ENCODE assay signal across 17 mouse cellular contexts in genomic region chr17:45693812-45694565, GRCm38 (mm10). TPM values are rescaled to one million over a fixed set of nuclear protein-coding genes. Genes with fewer than 3 reads are reported as not detected.
DNase-seq lines count a peak whose midpoint lies in the region; ATAC-seq and TF ChIP-seq lines count a peak whose summit lies in the region.
"Had no signal": no experiment of that assay in that cellular context is flagged by ENCODE, and none has a peak within 500 bp of the region (broad histone marks: within the 10 kb centered on the region; RNA-seq: fewer than 3 reads in every experiment).

No protein-coding gene starts in this region.

- no peak overlapping the region for H3K4me2 ChIP-seq in midbrain, embryonic 15.5 days
- no peak overlapping the region for H3K4me2 ChIP-seq in forebrain, embryonic 15.5 days (replicated peaks)
- H3K4me2 ChIP-seq: embryonic facial prominence, embryonic 15.5 days; limb, embryonic 13.5 days; neural tube, embryonic 15.5 days had no signal

- DNase-seq in gastrocnemius, adult 8-10 months (ENCODE audit: low spot score in 2 of 2), result peak; percentile 33 to 56
- no peak for DNase-seq in gastrocnemius, postnatal 4 days (ENCODE audit: low spot score in 2 of 2)
- no peak for DNase-seq in midbrain, embryonic 10.5 days (ENCODE audit: low spot score)
- peak; percentile 49 for DNase-seq in lung, adult 2 months
- DNase-seq in frontal cortex, postnatal 10 days (ENCODE audit: low spot score in 2 of 2), result no peak
- DNase-seq: adrenal gland, postnatal 25 days; cerebellum, adult 8-10 months; midbrain, embryonic 14.5 days; spleen, adult 18-20 months had no signal

- H3K36me3 ChIP-seq in midbrain, embryonic 10.5 days, result peaks cover 30% of the 10 kb centered on the region
- 0 out of 2 replicates have a peak, but pooled peaks cover 6% of the 10 kb centered on the region for H3K36me3 ChIP-seq in midbrain, embryonic 15.5 days (replicated peaks)
- H3K36me3 ChIP-seq in forebrain, embryonic 15.5 days, result peaks cover 7% of the 10 kb centered on the region

- H3K27ac ChIP-seq in midbrain, embryonic 10.5 days (replicated peaks), result 0 out of 2 replicates have a peak overlapping the region, but pooled peaks have one; percentile 9
- no peak overlapping the region for H3K27ac ChIP-seq in midbrain, embryonic 15.5 days
- H3K27ac ChIP-seq in forebrain, embryonic 15.5 days (replicated peaks), result no peak overlapping the region
- H3K27ac ChIP-seq: embryonic facial prominence, embryonic 15.5 days; limb, embryonic 13.5 days; neural tube, embryonic 15.5 days had no signal

- no peak overlapping the region for H3K9ac ChIP-seq in midbrain, embryonic 15.5 days
- no peak overlapping the region for H3K9ac ChIP-seq in forebrain, embryonic 15.5 days (replicated peaks)
- H3K9ac ChIP-seq: embryonic facial prominence, embryonic 15.5 days; limb, embryonic 13.5 days; neural tube, embryonic 15.5 days had no signal

- no peak for TF ChIP-seq POLR2A in lung, adult 2 months (IDR thresholded peaks at IDR 0.05; ENCODE audit: borderline replicate concordance, extremely low read depth, low read depth, low read length)

- H3K4me1 ChIP-seq in midbrain, embryonic 10.5 days, result 0 out of 2 replicates have a peak, but pooled peaks cover 5% of the 10 kb centered on the region
- H3K4me1 ChIP-seq in midbrain, embryonic 15.5 days, result no peaks in the 10 kb centered on the region
- H3K4me1 ChIP-seq in lung, adult 2 months (ENCODE audit: control insufficient read depth, insufficient read depth, low read length), result peaks cover 18% of the 10 kb centered on the region
- peaks cover 2% of the 10 kb centered on the region; the same call in 1 of the 2 replicates for H3K4me1 ChIP-seq in forebrain, embryonic 15.5 days

- no peaks in the 10 kb centered on the region for H3K27me3 ChIP-seq in midbrain, embryonic 10.5 days (ENCODE audit: low read depth, poor library complexity, severe bottlenecking)
- H3K27me3 ChIP-seq in midbrain, embryonic 15.5 days (replicated peaks), result no peaks in the 10 kb centered on the region
- no peaks in the 10 kb centered on the region for H3K27me3 ChIP-seq in forebrain, embryonic 15.5 days
- H3K27me3 ChIP-seq: embryonic facial prominence, embryonic 15.5 days; limb, embryonic 13.5 days; neural tube, embryonic 15.5 days had no signal

- H3K4me3 ChIP-seq in midbrain, embryonic 10.5 days, result no peak overlapping the region
- no peak overlapping the region for H3K4me3 ChIP-seq in midbrain, embryonic 15.5 days
- no peak overlapping the region for H3K4me3 ChIP-seq in lung, adult 2 months (replicated peaks; ENCODE audit: extremely low read depth, low read depth, low read length)
- H3K4me3 ChIP-seq in forebrain, embryonic 15.5 days, result no peak overlapping the region
- H3K4me3 ChIP-seq: embryonic facial prominence, embryonic 15.5 days; limb, embryonic 13.5 days; neural tube, embryonic 15.5 days had no signal

- WGBS in midbrain, embryonic 10.5 days, result 86% methylated on average over 18 of the region's 18 CpGs
- 83% methylated on average over 18 of the region's 18 CpGs for WGBS in midbrain, embryonic 15.5 days
- whole genome bisulfite sequencing in lung, adult 2 months, result 50% methylated on average over 18 of the region's 18 CpGs
- 84% methylated on average over 18 of the region's 18 CpGs for WGBS in forebrain, embryonic 15.5 days

- H3K9me3 ChIP-seq in midbrain, embryonic 10.5 days (replicated peaks), result no peaks in the 10 kb centered on the region
- no peaks in the 10 kb centered on the region for H3K9me3 ChIP-seq in midbrain, embryonic 15.5 days
- H3K9me3 ChIP-seq in forebrain, embryonic 15.5 days, result no peaks in the 10 kb centered on the region
- H3K9me3 ChIP-seq: embryonic facial prominence, embryonic 15.5 days; limb, embryonic 13.5 days; neural tube, embryonic 15.5 days had no signal

- no peak for ATAC-seq in midbrain, embryonic 15.5 days (replicated peaks)
- ATAC-seq in forebrain, embryonic 15.5 days (replicated peaks), result no peak
- ATAC-seq in CD4-positive, CD25-positive, alpha-beta regulatory T cell, adult 4 months, result no peak

- TF ChIP-seq CTCF in lung, adult 2 months (IDR thresholded peaks at IDR 0.05; ENCODE audit: insufficient read depth, low read length), result no peak

RNA-seq across cellular contexts. Expression of gene Tmem63b, which starts 7.3 kb away (rescaled TPM):
- total RNA-seq in gastrocnemius, adult 8-10 months (2022), result 10 to 100 TPM; 65.5 to 74.0 (median 68.3) TPM
- total RNA-seq in gastrocnemius, postnatal 4 days (2021), result 10 to 100 TPM; 48.6 to 56.4 TPM
- 60.5 and 82.0 TPM in 2 replicates for polyA plus RNA-seq in midbrain, embryonic 10.5 days (2016; fragmentation: Nextera tagmentation; extraction: Ambion mirVana)
- polyA plus RNA-seq in midbrain, embryonic 15.5 days (2015; fragmentation: Nextera tagmentation; extraction: Ambion mirVana), result 173 and 177 TPM in 2 replicates
- polyA plus RNA-seq in lung, adult 2 months (2012; rRNA removed), result 163 and 173 TPM in 2 replicates
- polyA plus RNA-seq in forebrain, embryonic 15.5 days (2015; fragmentation: Nextera tagmentation; extraction: Ambion mirVana), result 124 and 125 TPM in 2 replicates
- 1 to 10 TPM; 3.8 to 4.8 TPM for polyA plus RNA-seq in CD4-positive, CD25-positive, alpha-beta regulatory T cell, adult 4 months (2017; shearing (Covaris generic))

RNA-seq across cellular contexts. Expression of gene Mrpl14, which starts 7.9 kb away (rescaled TPM):
- 100 to 1,000 TPM; 105 to 141 (median 132) TPM for total RNA-seq in gastrocnemius, adult 8-10 months (2022)
- 10 to 100 TPM; 83.4 to 92.2 TPM for total RNA-seq in gastrocnemius, postnatal 4 days (2021)
- 148 and 155 TPM in 2 replicates for polyA plus RNA-seq in midbrain, embryonic 10.5 days (2016; fragmentation: Nextera tagmentation; extraction: Ambion mirVana)
- 118 and 124 TPM in 2 replicates for polyA plus RNA-seq in midbrain, embryonic 15.5 days (2015; fragmentation: Nextera tagmentation; extraction: Ambion mirVana)
- polyA plus RNA-seq in lung, adult 2 months (2012; rRNA removed), result 131 and 171 TPM in 2 replicates
- 122 and 125 TPM in 2 replicates for polyA plus RNA-seq in forebrain, embryonic 15.5 days (2015; fragmentation: Nextera tagmentation; extraction: Ambion mirVana)
- polyA plus RNA-seq in CD4-positive, CD25-positive, alpha-beta regulatory T cell, adult 4 months (2017; shearing (Covaris generic)), result 10 to 100 TPM; 91.5 to 92.9 TPM

RNA-seq across cellular contexts. Expression of gene Capn11, which starts 34.9 kb away (rescaled TPM):
- under 1 TPM; 0.15 to 0.51 (median 0.33) TPM for total RNA-seq in gastrocnemius, adult 8-10 months (2022)
- total RNA-seq in gastrocnemius, postnatal 4 days (2021), result 1 to 10 TPM in 1 of 2 experiments, under 1 TPM in 1; 0.10 to 1.5 TPM
- 0.76 and 1.5 TPM in 2 replicates for polyA plus RNA-seq in midbrain, embryonic 10.5 days (2016; fragmentation: Nextera tagmentation; extraction: Ambion mirVana)
- polyA plus RNA-seq in midbrain, embryonic 15.5 days (2015; fragmentation: Nextera tagmentation; extraction: Ambion mirVana), result 0.65 and 1.2 TPM in 2 replicates
- not detected in 2 replicates for polyA plus RNA-seq in lung, adult 2 months (2012; rRNA removed)
- polyA plus RNA-seq in forebrain, embryonic 15.5 days (2015; fragmentation: Nextera tagmentation; extraction: Ambion mirVana), result 0.83 and 1.00 TPM in 2 replicates
- polyA plus RNA-seq in CD4-positive, CD25-positive, alpha-beta regulatory T cell, adult 4 months (2017; shearing (Covaris generic)), result 1 to 10 TPM; 1.9 to 2.4 TPM

RNA-seq across cellular contexts. Expression of gene 1600014C23Rik, which starts 39.7 kb away (rescaled TPM):
- under 1 TPM in 1 of 4 experiments, not detected in 3; 0.92 TPM for total RNA-seq in gastrocnemius, adult 8-10 months (2022)
- total RNA-seq in gastrocnemius, postnatal 4 days (2021), result not detected
- polyA plus RNA-seq in midbrain, embryonic 10.5 days (2016; fragmentation: Nextera tagmentation; extraction: Ambion mirVana), result 0.48 and 0.58 TPM in 2 replicates
- 0.61 TPM in 1 of 2 replicates, not detected in the other for polyA plus RNA-seq in midbrain, embryonic 15.5 days (2015; fragmentation: Nextera tagmentation; extraction: Ambion mirVana)
- not detected in 2 replicates for polyA plus RNA-seq in lung, adult 2 months (2012; rRNA removed)
- polyA plus RNA-seq in forebrain, embryonic 15.5 days (2015; fragmentation: Nextera tagmentation; extraction: Ambion mirVana), result 0.41 TPM in 1 of 2 replicates, not detected in the other
- not detected for polyA plus RNA-seq in CD4-positive, CD25-positive, alpha-beta regulatory T cell, adult 4 months (2017; shearing (Covaris generic))
- total RNA-seq: adrenal gland, postnatal 25 days; layer of hippocampus, postnatal 14 days had no signal
- polyA plus RNA-seq: embryonic facial prominence, embryonic 15.5 days; limb, embryonic 13.5 days; midbrain, embryonic 14.5 days; neural tube, embryonic 15.5 days; urinary bladder, adult 2 months had no signal

Comparison
In these comparisons a context has a peak if more than half of its experiments do, and no peak if none do; other contexts are left out.
1. DNase-seq: peak in gastrocnemius, adult 8-10 months (2 of 2) and lung, adult 2 months (single experiment); none in gastrocnemius, postnatal 4 days (0 of 2), midbrain, embryonic 10.5 days (single experiment) and frontal cortex, postnatal 10 days (0 of 2).
2. RNA of gene Tmem63b, which starts 7.3 kb away (polyA plus RNA-seq): 173 to 177 TPM in midbrain, embryonic 15.5 days, 163 to 173 TPM in lung, adult 2 months, 124 to 125 TPM in forebrain, embryonic 15.5 days and 60.5 to 82.0 TPM in midbrain, embryonic 10.5 days; 3.8 to 4.8 TPM in CD4-positive, CD25-positive, alpha-beta regulatory T cell, adult 4 months; every median in the first group is over 10 times any median in the second.